Mouse (Mus musculus) spleen, postnatal 36 days (tissue): ENCODE data around the gene Thap4.
"Not testable (repeated sequence)": the region's sequence is repeated elsewhere in the genome, so short reads cannot be mapped to it uniquely, and the experiment has no call there.

Source experiments
- DNase-seq, 2 experiments: peaks; one replicate each; pipeline ENCODE4 v3.0.0; 2022; ENCODE audit warnings: low spot score in 2 of 2, mixed read lengths in 1 of 2

Thap4 gene

GRCm38 (mm10) chr1:93691786-93692357 is 62.8 kb downstream of the Thap4 start:
- DNase-seq: no peak

- no peak for DNase-seq
These were observed 63.6 kb downstream of the Thap4 start for GRCm38 (mm10) chr1:93691106-93691505.

GRCm38 (mm10) chr1:93689901-93690496 is 64.7 kb downstream of the Thap4 start:
- DNase-seq: no peak

GRCm38 (mm10) chr1:93688154-93688553 is 66.5 kb downstream of the Thap4 start:
- peak in 1 of 2 experiments; percentile 24 for DNase-seq

GRCm38 (mm10) chr1:93686961-93687320 is 67.7 kb downstream of the Thap4 start:
- no peak for DNase-seq

- no peak for DNase-seq
These were observed 68.3 kb downstream of the Thap4 start for GRCm38 (mm10) chr1:93686245-93686960.

GRCm38 (mm10) chr1:93685401-93686244 is 69.0 kb downstream of the Thap4 start, which contains the start of gene Bok:
Bok (plus strand) TSS chr1:93685660.
- peak; percentile 30 to 36 for DNase-seq

GRCm38 (mm10) chr1:93679889-93680568 is 74.6 kb downstream of the Thap4 start:
- no peak for DNase-seq

- no peak for DNase-seq
These were observed 76.3 kb downstream of the Thap4 start for GRCm38 (mm10) chr1:93678386-93678785.

- no peak for DNase-seq
These were observed 82.0 kb downstream of the Thap4 start for GRCm38 (mm10) chr1:93672682-93673081.

- DNase-seq: no peak
These were observed 84.7 kb downstream of the Thap4 start for GRCm38 (mm10) chr1:93669941-93670340.

GRCm38 (mm10) chr1:93668791-93669548 is 85.7 kb downstream of the Thap4 start:
- DNase-seq: peak; percentile 67 to 76

GRCm38 (mm10) chr1:93667760-93668400 is 86.8 kb downstream of the Thap4 start:
- DNase-seq: peak; percentile 31 to 35

GRCm38 (mm10) chr1:93658559-93658958 is 96.1 kb downstream of the Thap4 start, which contains the start of gene Stk25:
Stk25 (minus strand) TSS chr1:93658659.
- not testable (repeated sequence) for DNase-seq

GRCm38 (mm10) chr1:93657025-93657360 is 97.7 kb downstream of the Thap4 start:
- DNase-seq: no peak

- DNase-seq: no peak
These were observed 98.2 kb downstream of the Thap4 start for GRCm38 (mm10) chr1:93656325-93657024.

GRCm38 (mm10) chr1:93654798-93655197 is 99.9 kb downstream of the Thap4 start:
- no peak for DNase-seq

- DNase-seq: no peak
These were observed 100.4 kb downstream of the Thap4 start for GRCm38 (mm10) chr1:93654275-93654674.
